Mouse (Mus musculus): ENCODE measurements around the gene Zfp84. TPM values are rescaled to one million over a fixed set of nuclear protein-coding genes. Genes with fewer than 3 reads are reported as not detected.

Gene Zfp84
- total RNA-seq (2023), result 19.1 TPM

GRCm38 (mm10) chr7:29768090-29768900 is at the start of gene Zfp84:
Gene Zfp84, plus strand, starts transcription at chr7:29768552.

GRCm38 (mm10) chr7:29726860-29727259 is 41.5 kb upstream of the Zfp84 start, which contains the start of gene Catsperg2:
Gene Catsperg2, minus strand, starts transcription at chr7:29727032.

GRCm38 (mm10) chr7:29783871-29784551 is 15.7 kb downstream of the Zfp84 start, which contains the start of gene Zfp30:
Gene Zfp30, plus strand, starts transcription at chr7:29783998.

GRCm38 (mm10) chr7:29815910-29816429 is 47.6 kb downstream of the Zfp84 start, which contains the start of gene Zfp790:
Gene Zfp790, plus strand, starts transcription at chr7:29816114.

Other genes with a start within 250 kb of the Zfp84 start
- 47.0 TPM for gene Sipa1l3, start 249.9 kb upstream of the Zfp84 start, total RNA-seq (2023)
- gene Catsperg2, start 41.5 kb upstream of the Zfp84 start, total RNA-seq (2023), result not detected
- gene Zfp30, start 15.4 kb downstream of the Zfp84 start, total RNA-seq (2023), result 0.80 TPM
- 11.5 TPM for gene Zfp790, start 47.6 kb downstream of the Zfp84 start, total RNA-seq (2023)
- 6.5 TPM for gene Zfp940, start 85.1 kb downstream of the Zfp84 start, total RNA-seq (2023)
- gene Zfp420, start 91.4 kb downstream of the Zfp84 start, total RNA-seq (2023), result 14.4 TPM
- gene Zfp27, start 138.0 kb downstream of the Zfp84 start, total RNA-seq (2023), result 8.4 TPM
- 3.9 TPM for gene Zfp383, start 139.7 kb downstream of the Zfp84 start, total RNA-seq (2023)
- 16.0 TPM for gene Zfp74, start 185.5 kb downstream of the Zfp84 start, total RNA-seq (2023)
- 12.5 TPM for gene Zfp568, start 215.4 kb downstream of the Zfp84 start, total RNA-seq (2023)

Data from CD8-positive naive resting alpha-beta T cell, adult 57 days (primary cell).